Mouse (Mus musculus): ENCODE measurements around the gene Gjb4.

DNA sequence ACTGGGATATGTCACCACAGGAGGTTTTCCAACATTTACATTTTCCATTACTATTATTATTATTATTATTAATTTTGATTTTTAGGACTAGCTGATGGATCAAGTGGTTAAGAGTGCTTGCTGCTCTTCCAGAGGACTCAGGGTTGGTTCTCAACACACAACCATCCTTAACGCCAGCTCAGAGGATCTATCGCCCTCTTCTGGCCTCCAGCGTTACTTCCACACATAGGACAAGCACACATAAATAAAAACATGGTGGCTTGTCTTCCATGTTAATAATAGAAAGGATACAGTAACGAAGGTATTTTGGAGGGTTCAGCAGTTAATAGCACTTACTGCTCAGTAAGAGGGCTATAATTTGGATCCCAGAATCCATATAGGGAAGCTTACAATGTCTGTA is 20.8 kb upstream of the Gjb4 start:
- TF ChIP-seq CTCF (IDR thresholded peaks at IDR 0.05; ENCODE audit: low read depth, low read length) (no peak), POLR2A (IDR thresholded peaks at IDR 0.05; ENCODE audit: borderline replicate concordance, low read depth, low read length) (no peak)

Measured in bone marrow macrophage, adult 2 months (primary cell).